Mouse (Mus musculus) urinary bladder, postnatal 25 days (tissue): ENCODE data around the gene Ccsap.
"Not testable (repeated sequence)": the region's sequence is repeated elsewhere in the genome, so short reads cannot be mapped to it uniquely, and the experiment has no call there.

Source experiments
- DNase-seq: peaks from one replicate; pipeline ENCODE4 v3.0.0; 2022; ENCODE audit warnings: low spot score

The Ccsap gene

DNA sequence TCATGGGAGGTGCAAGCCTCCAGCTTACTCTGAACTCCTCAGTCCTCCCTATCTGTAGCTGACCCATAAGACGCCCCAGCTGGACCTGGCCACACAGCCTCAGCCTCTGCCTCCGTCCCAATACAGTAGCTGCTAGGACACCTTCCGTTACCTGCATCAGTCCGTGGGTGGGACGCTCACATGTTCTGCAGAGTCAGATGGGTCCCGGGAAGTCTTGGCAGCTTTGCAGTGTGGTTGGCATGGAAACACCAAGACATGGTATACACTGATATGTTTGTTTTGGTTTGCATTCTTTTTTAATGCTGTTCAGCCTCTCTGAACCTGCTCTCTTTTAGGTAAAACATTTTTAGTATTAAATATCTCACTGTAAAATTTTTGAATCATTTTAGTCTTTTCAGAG, 23.7 kb downstream of the Ccsap start:
- DNase-seq: no peak

GRCm38 (mm10) chr8:123835451-123835850, 24.6 kb downstream of the Ccsap start:
- peak; percentile 54 for DNase-seq

DNA sequence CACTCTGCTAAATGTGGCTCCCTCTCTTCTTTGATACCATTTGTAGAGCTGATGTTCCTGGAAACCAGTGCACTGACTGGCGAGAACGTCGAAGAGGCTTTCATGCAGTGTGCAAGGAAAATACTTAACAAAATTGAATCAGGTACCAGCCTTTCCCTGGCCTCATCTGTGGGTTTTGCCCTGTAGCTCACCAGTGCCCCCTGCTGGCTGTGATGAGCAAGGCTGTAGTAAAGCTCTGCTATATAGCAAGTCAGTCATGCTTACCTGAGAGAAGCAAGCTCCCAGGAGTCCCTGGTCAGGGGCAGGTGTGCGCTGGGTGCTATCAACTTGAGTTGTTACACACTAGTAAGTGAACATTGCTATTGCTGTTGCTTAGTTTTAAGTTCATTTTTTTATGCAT, 27.3 kb downstream of the Ccsap start:
- DNase-seq: peak; percentile 73

- DNase-seq: no peak
Measured at GRCm38 (mm10) chr8:123827523-123827922, 32.5 kb downstream of the Ccsap start.

DNA sequence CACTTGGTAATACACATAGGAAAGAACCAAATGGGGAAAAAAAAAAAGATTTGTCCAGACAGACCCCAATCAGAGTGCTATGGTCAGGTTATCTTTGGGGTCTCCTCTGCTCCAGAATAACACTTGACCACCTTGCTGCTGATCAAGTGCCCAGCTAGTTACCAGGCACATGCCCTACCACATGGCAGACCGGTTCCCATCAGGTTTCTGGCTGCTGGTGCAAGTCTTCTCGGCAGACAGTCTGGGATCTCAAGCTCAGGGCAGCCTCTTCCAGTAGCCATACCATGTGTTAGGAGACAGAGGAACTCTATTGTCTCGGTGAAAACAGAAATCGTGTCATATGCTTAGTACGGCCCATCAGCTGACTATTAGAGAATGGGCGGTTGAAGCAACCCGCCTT, 33.3 kb downstream of the Ccsap start:
- no peak for DNase-seq

DNA sequence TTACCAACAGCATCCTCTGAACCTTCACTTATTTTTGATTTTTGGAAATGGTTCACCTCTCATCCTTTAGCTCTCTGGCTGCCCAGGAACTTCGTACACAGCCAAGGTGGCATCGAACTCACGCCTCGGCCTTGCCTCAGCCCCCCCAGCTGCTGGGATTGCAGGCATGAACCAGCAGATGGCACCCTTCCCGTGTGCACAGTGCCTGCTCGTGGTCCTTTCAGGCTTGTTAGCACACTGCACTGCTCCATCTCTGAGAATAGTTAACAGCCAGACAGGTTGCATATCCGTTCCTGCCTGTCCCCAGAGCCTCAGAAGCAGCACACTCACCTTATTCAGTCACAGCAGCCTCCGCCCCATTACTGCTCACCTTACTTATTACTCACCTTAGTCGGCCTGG, 34.0 kb downstream of the Ccsap start:
- no peak for DNase-seq

GRCm38 (mm10) chr8:123823532-123824123, 36.4 kb downstream of the Ccsap start:
- no peak for DNase-seq

- no peak for DNase-seq
Measured at GRCm38 (mm10) chr8:123823111-123823510, 36.9 kb downstream of the Ccsap start.

GRCm38 (mm10) chr8:123820780-123821179, 39.2 kb downstream of the Ccsap start:
- no peak for DNase-seq

GRCm38 (mm10) chr8:123819683-123820610, 40.1 kb downstream of the Ccsap start:
- DNase-seq: no peak

DNA sequence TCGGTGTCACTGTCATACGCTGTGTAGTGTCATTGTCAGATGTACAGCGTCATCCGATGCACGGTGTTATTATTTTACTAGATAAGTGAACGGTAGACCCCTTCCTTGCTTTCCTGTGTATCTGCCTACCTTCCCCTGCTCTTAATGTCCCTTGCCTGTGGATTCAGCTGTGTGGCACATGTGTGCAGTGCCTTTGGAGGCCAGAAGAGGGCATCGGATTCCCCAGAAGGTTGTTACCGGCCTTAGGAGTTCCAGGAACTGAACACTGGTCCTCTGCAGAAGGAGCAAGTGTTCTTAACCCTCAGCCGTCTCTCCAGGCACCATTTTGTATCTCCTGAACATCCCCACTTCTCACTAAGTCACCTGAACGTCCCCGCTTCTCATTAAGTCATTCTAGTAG, 42.3 kb downstream of the Ccsap start:
- DNase-seq: no peak

GRCm38 (mm10) chr8:123816939-123817338, 43.1 kb downstream of the Ccsap start:
- DNase-seq: no peak

DNA sequence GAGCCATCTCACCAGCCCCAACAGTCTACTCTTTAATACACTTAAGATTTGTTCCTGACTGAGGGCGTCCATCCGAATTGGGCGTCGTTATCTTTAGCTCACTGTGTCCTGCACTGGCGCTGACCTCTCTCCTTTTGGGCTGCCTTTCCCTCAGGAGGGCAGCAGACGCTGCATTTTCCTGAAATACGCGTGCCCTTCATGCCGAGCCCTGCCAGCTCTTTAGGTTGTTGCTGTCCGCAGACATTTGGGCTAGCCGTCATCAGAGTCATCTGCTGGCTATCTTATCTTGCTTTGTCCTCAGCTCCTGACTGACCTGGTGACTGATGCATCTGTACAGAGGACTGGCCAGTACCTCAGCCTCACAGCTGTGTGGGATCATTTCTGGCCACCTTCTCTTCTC, 44.7 kb downstream of the Ccsap start:
- no peak for DNase-seq

DNA sequence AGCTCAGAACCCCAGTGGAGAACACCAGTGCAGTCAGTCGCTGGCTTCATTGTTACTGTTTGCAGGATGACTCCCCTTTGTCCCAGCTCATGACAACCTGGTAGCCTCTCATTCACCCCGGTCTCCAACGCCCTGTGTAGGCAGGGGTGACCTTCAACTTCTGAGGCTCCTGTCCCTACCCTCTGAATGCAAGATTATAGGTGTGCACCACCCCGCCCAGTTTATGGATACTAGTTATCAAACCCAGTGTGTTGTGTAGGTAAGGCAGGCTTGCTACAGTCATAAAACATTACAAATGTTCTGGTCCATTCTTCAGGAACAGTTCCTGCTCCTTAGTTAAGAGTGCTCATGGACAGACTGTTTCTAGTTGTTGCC, 46.1 kb downstream of the Ccsap start:
- no peak for DNase-seq

DNA sequence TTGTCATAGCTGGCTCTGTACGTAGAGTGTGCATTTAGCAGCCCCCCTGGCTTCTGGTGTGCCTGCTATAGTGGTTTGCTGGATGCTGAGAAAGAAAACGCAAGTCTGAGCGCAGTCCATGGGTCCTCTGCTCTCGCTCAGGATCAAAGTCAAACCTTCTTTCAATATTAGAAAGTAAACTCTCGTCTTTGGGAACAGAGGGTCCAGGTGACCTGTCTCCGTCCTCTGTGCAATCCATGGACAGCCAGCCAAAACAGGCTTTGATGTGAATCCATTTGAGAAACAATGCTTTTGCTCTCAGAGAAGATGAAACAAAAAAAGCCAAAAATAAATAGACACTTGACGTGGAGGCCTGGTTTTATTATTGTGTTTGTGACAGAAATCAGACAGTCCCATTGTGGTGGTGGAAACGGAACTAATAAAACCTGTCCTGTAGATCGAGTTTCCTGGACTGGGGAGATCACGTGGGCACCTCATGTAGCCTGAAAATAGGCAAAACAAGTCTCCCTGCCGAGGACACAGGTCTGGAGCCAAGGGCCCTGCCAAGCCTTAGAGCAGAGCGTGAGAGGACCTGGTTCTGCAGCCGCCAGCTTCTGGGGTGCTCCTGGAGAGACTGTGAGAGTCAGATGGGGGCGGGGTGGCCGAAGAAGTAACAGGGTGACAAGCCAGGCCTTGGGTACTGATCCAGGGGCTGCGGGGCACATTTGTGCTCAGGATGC, 46.7 kb downstream of the Ccsap start:
- no peak for DNase-seq

DNA sequence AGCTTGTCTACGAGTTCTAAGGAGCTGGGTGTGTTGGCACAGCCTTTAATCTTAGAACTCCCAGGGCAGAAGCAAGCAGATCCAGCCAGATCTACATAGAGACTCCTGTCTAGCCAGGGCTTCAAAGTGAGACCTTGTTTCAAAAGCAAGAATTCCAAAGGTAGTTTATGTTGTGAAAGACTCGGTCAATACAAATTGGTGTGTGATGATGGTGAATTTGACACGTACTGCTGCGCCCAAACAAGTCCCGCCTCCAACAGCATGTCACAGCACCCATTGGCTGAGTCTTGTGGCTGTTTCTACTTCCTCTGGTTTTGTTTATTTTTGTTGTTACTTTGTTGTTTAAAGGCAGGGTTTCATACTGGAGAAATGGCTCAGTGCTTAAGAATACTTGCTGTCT, 47.8 kb downstream of the Ccsap start:
- no peak for DNase-seq

- DNase-seq: not testable (repeated sequence)
Measured at GRCm38 (mm10) chr8:123809342-123809741, 50.7 kb downstream of the Ccsap start.

- no peak for DNase-seq
Measured at GRCm38 (mm10) chr8:123808671-123809070, 51.3 kb downstream of the Ccsap start.

GRCm38 (mm10) chr8:123807852-123808573, 52.0 kb downstream of the Ccsap start:
- DNase-seq: no peak

DNA sequence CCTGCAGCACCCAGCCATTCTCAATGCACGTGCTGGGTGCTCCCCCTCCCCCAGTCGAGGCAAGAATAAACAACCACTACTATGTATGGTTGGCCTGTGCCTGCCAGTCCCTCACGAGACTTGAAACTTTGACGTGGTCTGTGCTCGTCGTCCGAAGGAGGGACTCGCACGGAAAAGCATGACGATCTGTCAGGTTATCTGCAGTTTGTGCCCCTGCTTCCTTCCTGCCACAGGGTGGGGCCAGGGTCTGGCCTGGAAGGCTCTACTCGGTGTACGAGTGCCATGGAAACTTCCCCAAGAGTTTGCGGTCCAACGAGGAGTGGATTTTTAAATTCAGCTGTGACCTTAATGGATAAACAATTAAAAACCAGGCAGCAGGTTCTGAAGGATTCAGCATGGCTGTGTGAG, 53.0 kb downstream of the Ccsap start:
- DNase-seq: no peak

DNA sequence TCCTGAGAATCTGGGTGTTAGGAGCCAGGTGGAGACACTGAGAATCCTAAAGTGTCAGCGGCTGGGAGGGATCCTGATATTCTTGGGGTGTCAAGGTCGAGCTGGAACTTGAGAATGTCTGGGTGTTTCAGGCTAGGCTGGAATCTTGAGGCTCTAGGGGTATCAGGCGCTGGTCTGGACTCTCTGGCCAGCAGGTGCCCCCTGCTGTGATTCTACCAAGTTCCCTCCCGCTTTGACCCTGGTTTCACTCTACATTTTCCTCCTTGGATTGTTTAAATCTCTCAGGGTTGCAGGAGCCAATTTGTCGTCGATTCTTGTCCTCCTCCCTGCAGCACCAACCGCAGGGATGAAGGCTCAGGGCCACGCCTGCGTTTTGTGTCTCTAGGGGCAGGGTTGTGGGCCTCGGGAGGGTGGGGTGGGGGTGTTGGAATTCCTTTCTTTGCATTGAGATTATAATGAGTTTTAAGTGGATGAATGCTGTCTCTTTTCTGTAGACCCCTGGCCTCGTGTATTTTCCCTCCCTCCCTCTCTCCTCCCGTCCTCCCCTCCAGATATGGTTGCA, 53.6 kb downstream of the Ccsap start:
- no peak for DNase-seq
